Mouse (Mus musculus): Measurements from ENCODE around the gene Polrmt.

DNA sequence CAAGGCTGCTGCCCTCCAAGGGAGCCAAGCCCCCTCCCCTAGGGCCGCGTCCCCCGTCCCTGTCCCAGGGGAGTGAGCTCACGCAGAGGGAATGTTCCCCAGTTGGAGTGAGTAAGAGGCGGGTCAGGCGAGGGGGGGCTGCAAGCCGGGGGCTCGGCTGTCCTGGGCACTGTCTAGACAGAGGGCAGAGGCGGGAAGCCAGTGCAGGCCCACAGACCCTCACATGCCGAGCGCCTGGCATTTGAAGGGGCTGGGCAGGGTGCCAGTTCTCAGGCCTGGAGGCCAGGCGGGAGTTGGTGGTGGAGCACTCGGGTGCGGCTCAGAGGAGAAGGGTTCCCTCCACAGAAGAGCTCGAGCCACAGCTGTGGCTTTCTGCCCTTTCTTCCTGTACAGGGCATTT is 31.6 kb upstream of the Polrmt start:
- TF ChIP-seq CTCF (IDR thresholded peaks at IDR 0.05; ENCODE audit: low read depth): no peak
- no peak for TF ChIP-seq EP300 (IDR thresholded peaks at IDR 0.05; ENCODE audit: low read depth)
